8 mouse cellular contexts compared by ENCODE assay signal in the genomic region with DNA sequence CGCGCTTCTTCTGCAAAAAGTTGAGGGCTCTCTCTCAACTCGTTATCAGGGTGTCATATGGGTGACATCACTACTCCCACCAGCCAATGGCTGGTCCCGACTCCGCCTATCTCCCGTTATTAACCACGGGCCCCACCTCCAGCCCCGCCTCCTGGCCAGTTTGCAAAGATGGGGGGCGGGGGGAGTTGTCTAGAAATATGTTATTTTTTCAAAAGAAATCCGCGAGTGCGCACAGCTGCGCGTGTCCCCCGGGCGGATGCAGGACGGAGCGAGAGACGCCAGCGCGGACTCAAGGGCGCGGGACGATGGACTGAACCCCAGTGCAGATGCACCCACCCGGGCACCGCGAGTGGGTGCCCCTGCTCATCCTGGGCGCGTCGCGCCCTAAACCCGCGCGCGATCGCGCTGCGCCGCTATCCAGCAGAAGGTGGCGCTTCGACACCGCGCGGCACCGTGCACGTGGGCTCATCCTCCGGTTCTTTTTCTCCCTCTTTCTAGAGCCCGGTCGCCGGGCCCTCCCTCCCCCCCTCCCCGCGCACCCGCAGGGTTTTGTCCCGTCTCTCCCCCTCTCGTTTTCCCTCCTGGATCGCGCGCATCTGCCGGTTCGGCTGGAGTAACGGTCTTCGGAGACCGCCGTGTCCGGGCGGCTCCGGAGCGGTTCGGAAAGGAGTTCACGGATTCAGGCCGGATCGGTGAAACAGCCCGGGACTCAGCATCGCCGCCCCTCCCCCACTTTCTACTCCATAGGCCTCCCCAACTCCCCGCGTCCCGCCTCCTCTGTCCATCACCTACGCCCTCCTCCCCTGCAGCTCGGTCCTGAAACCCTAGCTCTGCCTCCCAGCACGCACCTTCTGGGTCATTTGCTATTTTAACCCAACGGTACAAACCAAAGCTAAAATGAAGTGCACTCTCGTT. TPM values are rescaled to one million over a fixed set of nuclear protein-coding genes. Genes with fewer than 3 reads are reported as not detected.
DNase-seq lines count a peak whose midpoint lies in the region; ATAC-seq and TF ChIP-seq lines count a peak whose summit lies in the region.

No protein-coding gene starts in this region.

- no peaks in the 10 kb centered on the region for H3K9me3 ChIP-seq in forebrain, embryonic 10.5 days
- H3K9me3 ChIP-seq in heart, embryonic 15.5 days (replicated peaks) = no peaks in the 10 kb centered on the region

- peak; percentile 94 for ATAC-seq in heart, embryonic 15.5 days (replicated peaks; ENCODE audit: insufficient number of reproducible peaks, insufficient read depth, low FRiP score, low read depth)

- H3K4me3 ChIP-seq in forebrain, embryonic 10.5 days = peak overlapping the region; percentile 89
- H3K4me3 ChIP-seq in heart, embryonic 15.5 days = peak overlapping the region; percentile 79
- H3K4me3 ChIP-seq in myocyte = peak overlapping the region; percentile 94

- H3K27me3 ChIP-seq in forebrain, embryonic 10.5 days (ENCODE audit: poor library complexity, severe bottlenecking) = no peaks in the 10 kb centered on the region
- H3K27me3 ChIP-seq in heart, embryonic 15.5 days = no peaks in the 10 kb centered on the region
- no peaks in the 10 kb centered on the region for H3K27me3 ChIP-seq in myocyte (ENCODE audit: control insufficient read depth, insufficient read depth, insufficient read length)

- peaks cover 30% of the 10 kb centered on the region for H3K4me1 ChIP-seq in forebrain, embryonic 10.5 days
- peaks cover 3% of the 10 kb centered on the region; the same call in 1 of the 2 replicates for H3K4me1 ChIP-seq in heart, embryonic 15.5 days (replicated peaks)

- peaks cover 35% of the 10 kb centered on the region for H3K79me2 ChIP-seq in myocyte (ENCODE audit: control insufficient read depth, insufficient read depth)

- peak overlapping the region; percentile 93 for H3ac ChIP-seq in myocyte (ENCODE audit: control insufficient read depth, insufficient read length)

- DNase-seq in adrenal gland, adult (ENCODE audit: inconsistent age in 2 of 2, low spot score in 1 of 2) = peak; percentile 5 to 43
- DNase-seq in adrenal gland, adult 8-10 months = no peak
- peak; percentile 96 for DNase-seq in forebrain, embryonic 10.5 days (ENCODE audit: extremely low spot score, low spot score)
- peak; percentile 91 for DNase-seq in kidney, postnatal 14 days
- DNase-seq in liver = peak; percentile 84
- peak; percentile 91 for DNase-seq in testis, postnatal 10 days (ENCODE audit: low spot score)

- WGBS in forebrain, embryonic 10.5 days = under 1% methylated on average over 83 of the region's 83 CpGs
- WGBS in heart, embryonic 15.5 days = under 1% methylated on average over 82 of the region's 83 CpGs

- peak overlapping the region; percentile 76 for H3K9ac ChIP-seq in heart, embryonic 15.5 days

- peaks cover 20% of the 10 kb centered on the region for H3K36me3 ChIP-seq in forebrain, embryonic 10.5 days (replicated peaks)
- no peaks in the 10 kb centered on the region for H3K36me3 ChIP-seq in heart, embryonic 15.5 days
- H3K36me3 ChIP-seq in myocyte (ENCODE audit: control insufficient read depth, insufficient read depth) = no peaks in the 10 kb centered on the region

- H3K27ac ChIP-seq in forebrain, embryonic 10.5 days = peak overlapping the region; percentile 99
- H3K27ac ChIP-seq in heart, embryonic 15.5 days = peak overlapping the region; percentile 97

- H3K4me2 ChIP-seq in heart, embryonic 15.5 days = peak overlapping the region; percentile 97
- peak overlapping the region; percentile 96 for H3K4me2 ChIP-seq in myocyte (ENCODE audit: low read depth)

- TF ChIP-seq POLR2A in myocyte (IDR thresholded peaks at IDR 0.05; ENCODE audit: insufficient read length, low read depth) = peak; percentile 74

TF ChIP-seq in myocyte, 11 proteins besides CTCF, POLR2A, EP300 and RAD21:
- TF ChIP-seq MYOD1 (IDR thresholded peaks at IDR 0.05; ENCODE audit: control insufficient read depth in 1 of 3, insufficient read length in 2 of 3, low read depth in 2 of 3) = peak in 1 of 3 experiments; percentile 14
- TF ChIP-seq MYOG (IDR thresholded peaks at IDR 0.05; ENCODE audit: control insufficient read depth in 1 of 3, insufficient read depth in 1 of 3, insufficient read length in 2 of 3, low read depth in 2 of 3) = peak in 2 of 3 experiments; percentile 42 to 56
- peak; percentile 38 for TF ChIP-seq POLR2AphosphoS2 (IDR thresholded peaks at IDR 0.05; ENCODE audit: insufficient read length, low read depth)
- no peak for TF ChIP-seq REST (IDR thresholded peaks at IDR 0.05; ENCODE audit: insufficient read depth, insufficient read length)
- TF ChIP-seq E2F4 (IDR thresholded peaks at IDR 0.05; ENCODE audit: insufficient read depth) = peak; percentile 22
- TF ChIP-seq TCF12 (IDR thresholded peaks at IDR 0.05; ENCODE audit: insufficient read depth, poor library complexity, severe bottlenecking) = no peak

RNA-seq across cellular contexts. Expression of gene Sox11, which starts 0.6 kb away (rescaled TPM):
- total RNA-seq in adrenal gland, adult 8-10 months (2022) = under 1 TPM; 0.03 to 0.11 (median 0.08) TPM
- polyA plus RNA-seq in forebrain, embryonic 10.5 days (2016; fragmentation: Nextera tagmentation; extraction: Ambion mirVana) = 256 and 262 TPM in 2 replicates
- polyA plus RNA-seq in heart, embryonic 15.5 days (2015; fragmentation: Nextera tagmentation; extraction: Ambion mirVana) = 13.6 and 13.7 TPM in 2 replicates
- polyA plus RNA-seq in myocyte (2012; fragmentation: generic; extraction: Trizol) = 11.3 TPM

Comparison
In these comparisons a context has a peak if more than half of its experiments do, and no peak if none do; other contexts are left out.
1. RNA of gene Sox11, which starts 0.6 kb away (polyA plus RNA-seq): 256 to 262 TPM in forebrain, embryonic 10.5 days; 13.6 to 13.7 TPM in heart, embryonic 15.5 days and 11.3 TPM in myocyte (single experiment); every median in the first group is over 10 times any median in the second.
2. Peak in every context shown above with its lines, with median percentiles within 50 percentile points of each other: H3K4me3 ChIP-seq.